Mouse (Mus musculus): Measurements from ENCODE around the gene Usp31.

Gene Usp31

DNA sequence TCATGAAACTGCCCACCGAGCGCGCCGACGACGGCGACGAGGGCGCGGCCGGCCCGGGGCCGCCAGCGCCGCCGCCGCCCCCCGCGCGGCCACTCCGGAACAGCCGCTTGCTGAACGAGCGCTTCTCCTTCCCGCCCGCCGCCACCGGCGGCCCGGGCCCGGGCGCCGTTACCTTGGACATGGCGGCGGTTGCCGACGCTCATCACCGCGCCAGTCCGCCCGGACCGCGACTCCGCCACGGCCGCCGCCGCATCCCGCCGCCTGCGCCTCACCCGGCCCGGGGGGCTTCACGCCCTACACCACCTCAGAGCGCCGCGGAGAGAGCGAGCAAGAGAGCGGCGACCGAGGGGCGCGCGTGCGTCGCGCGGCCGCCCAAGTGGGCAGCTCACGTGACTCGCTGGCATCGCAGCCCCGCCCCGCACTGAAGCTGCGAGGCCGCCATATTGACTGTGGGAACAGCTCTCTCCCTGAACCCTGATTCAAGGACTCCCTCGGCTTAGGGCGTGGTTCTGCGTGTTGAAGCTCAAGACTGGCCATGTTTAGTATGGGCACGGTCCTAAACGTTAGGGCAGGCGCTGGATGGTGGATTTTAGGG is at the start of gene Usp31:
Gene Usp31 (minus strand): TSS at position 181 of the 595 bp plus-strand sequence.
- peak; percentile 87 to 93 for DNase-seq (ENCODE audit: low spot score in 2 of 2)

DNA sequence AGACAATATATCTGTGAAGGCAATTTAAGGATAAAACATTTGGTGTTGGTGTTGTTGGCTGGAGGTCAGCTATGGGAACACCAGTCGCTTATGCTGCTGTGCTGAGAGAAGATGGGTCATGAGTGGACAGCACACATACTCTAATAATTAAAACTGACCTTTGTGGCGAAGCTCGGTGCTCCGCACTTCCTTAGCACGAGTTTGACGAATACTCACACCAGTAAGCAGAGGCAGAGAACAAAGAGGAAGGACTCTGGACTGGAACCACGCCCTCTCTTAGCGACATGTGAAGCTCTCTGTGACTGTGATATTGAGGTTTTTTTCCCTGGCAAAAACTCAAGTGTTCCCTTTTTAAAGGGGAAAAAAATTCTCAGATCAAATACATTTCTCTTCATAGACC is 47.7 kb upstream of the Usp31 start:
- DNase-seq (ENCODE audit: low spot score in 2 of 2): no peak

- no peak for DNase-seq (ENCODE audit: low spot score in 2 of 2)
These were observed 43.2 kb upstream of the Usp31 start for GRCm38 (mm10) chr7:121750244-121750643.

GRCm38 (mm10) chr7:121737511-121738415 is 30.7 kb upstream of the Usp31 start:
- peak; percentile 50 to 65 for DNase-seq (ENCODE audit: low spot score in 2 of 2)

DNA sequence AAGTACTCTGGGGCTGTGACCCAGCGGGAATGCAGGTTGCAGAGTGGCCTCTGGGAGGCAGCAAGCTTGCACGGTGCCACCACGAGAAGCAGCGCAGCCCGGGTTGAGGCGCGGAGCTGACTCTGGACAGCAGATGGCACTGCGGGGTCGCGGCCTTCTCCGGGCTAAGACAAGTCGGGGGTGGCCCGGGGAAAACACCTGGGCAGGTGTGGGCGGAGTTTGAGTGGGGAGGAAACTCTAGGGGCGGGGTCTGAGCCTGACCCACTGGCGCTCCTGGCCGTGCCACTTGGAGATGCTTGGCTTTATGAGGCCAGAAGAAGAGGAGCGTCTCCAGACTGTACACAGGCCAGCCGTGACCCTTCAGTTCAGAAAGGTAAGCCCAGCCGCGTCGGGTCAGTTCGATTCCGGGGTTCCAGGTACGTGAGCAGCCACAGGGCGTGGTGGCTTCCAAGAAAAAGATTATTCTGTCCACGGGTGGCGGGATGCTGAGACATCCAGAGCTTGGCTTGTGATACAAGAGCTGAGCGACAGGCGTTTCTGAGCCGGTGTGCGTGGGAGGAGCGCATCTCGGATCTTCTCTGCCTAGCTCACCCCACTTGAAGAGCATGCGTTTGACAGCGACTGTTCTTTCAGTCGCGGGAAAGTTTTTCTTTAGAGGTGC is 27.2 kb upstream of the Usp31 start, which contains the start of gene Scnn1g:
Gene Scnn1g (plus strand): TSS at position 309 of the 661 bp plus-strand sequence.
- DNase-seq (ENCODE audit: low spot score in 2 of 2): peak; percentile 94 to 96

GRCm38 (mm10) chr7:121730225-121730624 is 23.2 kb upstream of the Usp31 start:
- peak; percentile 17 to 38 for DNase-seq (ENCODE audit: low spot score in 2 of 2)

GRCm38 (mm10) chr7:121717031-121717430 is 10.0 kb upstream of the Usp31 start:
- no peak for DNase-seq (ENCODE audit: low spot score in 2 of 2)

GRCm38 (mm10) chr7:121711171-121711570 is 4.1 kb upstream of the Usp31 start:
- peak; percentile 23 to 44 for DNase-seq (ENCODE audit: low spot score in 2 of 2)

DNA sequence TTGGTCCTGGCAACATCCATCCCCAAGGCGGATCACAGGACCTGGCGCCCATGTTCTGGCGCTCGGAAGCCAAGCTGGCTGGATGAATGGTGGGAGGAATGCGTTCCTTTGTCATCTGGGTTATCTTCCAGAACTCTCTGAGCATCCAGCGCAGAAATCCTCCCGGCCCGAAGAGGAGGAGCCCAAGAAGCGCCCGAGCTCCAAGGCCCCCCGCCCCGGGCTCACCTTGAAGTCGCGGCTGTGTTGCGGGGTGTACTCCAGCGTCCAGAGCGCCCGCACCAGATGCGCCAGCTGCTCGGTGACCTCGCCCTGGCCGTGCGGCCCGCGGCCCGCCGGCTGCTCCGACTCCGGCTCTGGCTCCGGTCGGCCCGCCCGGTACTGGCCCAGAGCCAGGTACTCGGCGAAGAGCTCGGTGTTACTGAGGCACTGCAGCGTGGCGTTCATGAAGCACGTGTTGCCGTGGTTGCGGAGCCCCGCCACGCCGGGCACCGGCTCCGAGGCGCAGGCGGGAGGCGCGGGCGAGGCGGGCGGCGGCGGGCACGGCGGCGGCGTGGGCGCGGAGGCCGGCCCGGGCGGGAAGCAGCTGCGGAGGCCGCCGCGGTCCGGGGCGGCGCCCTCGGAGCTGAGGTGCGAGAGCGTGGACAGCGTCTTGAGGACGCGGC is 511 bp downstream of the Usp31 start:
- peak; percentile 37 to 56 for DNase-seq (ENCODE audit: low spot score in 2 of 2)

- DNase-seq (ENCODE audit: low spot score in 2 of 2): no peak
These were observed 2.0 kb downstream of the Usp31 start for GRCm38 (mm10) chr7:121705051-121705450.

DNA sequence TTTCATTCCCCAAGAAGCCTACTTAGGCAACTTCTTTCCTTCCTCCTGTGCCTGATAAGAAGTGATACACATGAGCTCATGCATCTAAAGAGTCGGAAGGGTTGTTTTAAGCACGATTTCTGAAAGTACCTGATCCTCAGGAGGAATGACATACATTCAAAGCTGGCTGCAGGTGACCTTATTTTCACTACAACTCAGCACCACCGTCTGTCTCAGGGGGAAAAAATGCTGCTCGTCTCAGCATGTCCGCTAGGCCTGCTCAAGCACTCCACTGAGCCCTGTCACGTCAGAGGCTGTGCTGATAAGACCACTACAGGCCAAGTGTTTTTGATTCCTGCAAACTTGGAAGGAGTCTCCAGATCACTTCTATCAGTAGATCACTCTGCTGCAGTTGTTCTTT is 5.1 kb downstream of the Usp31 start:
- peak; percentile 25 to 52 for DNase-seq (ENCODE audit: low spot score in 2 of 2)

DNA sequence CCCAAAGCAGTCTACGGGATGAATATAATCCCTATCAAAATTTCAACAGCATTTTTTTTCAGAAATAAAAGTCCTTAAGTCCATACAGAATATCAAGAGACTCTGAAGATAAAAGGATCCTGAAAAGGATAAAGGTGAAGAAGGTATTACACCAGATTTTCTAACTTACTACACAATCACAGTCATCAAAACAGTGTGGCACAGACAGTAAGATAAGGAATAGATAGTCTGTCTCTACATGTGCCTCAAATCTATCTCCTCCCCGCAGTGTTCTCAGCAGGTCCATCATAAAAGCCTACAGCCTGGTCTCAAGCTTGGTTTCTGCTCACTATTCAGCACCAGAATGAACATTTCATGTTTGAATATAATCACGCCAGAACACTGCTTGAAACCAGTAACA is 6.6 kb downstream of the Usp31 start:
- DNase-seq (ENCODE audit: low spot score in 2 of 2): no peak

DNA sequence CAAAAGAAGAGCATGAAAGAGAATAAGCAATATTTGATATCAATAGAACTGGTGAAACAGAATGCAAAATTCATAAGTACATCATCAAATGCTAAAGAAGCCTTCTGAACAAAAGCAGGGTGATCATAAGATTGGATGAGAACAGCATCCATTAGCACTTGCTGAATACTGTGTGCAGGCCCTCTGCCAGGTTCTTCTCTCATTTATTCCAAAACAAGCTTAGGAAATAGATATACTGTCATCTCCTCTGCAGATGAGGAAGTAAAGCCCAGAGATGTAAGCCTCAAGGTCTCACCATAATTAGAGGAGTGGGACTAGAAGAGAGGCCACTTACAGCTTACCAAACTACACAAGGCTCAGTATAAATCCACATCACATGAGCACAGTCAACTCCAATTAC is 7.8 kb downstream of the Usp31 start:
- no peak for DNase-seq (ENCODE audit: low spot score in 2 of 2)

DNA sequence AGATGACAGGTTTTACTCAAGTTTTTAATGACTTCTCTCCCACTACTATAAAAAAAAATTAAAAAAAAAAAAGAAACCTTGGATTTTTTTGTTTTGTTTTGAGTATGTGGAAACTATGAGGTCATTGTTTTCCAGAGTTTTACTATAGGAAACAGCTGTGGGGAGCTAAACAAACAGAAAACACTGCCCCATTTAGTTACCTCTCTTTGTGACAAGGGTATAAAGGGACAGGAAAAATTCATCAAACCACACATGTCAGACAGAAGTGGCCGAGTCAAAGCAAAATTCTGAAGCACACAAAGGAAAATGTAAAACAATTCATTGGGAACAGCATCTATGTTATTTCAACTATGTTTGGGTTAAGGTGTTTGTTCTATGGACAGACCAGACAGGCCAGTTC is 9.5 kb downstream of the Usp31 start:
- no peak for DNase-seq (ENCODE audit: low spot score in 2 of 2)

GRCm38 (mm10) chr7:121697170-121697569 is 9.9 kb downstream of the Usp31 start:
- no peak for DNase-seq (ENCODE audit: low spot score in 2 of 2)

DNA sequence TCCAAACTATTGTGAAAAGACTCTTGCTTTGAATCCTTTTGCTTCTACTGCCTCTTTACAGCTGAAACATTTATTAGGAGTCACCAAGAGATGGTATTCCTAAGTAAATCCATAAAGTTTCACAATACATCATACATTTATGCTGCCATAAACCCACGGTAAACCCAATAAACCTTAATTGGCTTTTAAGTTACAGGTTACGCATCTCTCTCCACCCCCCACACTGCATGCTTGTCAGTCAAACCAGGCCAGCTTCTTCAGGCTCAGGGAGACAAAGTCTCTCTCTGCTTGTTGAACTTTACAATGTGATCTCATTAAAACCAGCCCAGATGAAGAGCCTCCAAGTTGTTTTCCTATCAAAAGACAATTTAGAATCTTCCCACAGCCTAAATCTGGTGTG is 15.2 kb downstream of the Usp31 start:
- DNase-seq (ENCODE audit: low spot score in 2 of 2): no peak

DNA sequence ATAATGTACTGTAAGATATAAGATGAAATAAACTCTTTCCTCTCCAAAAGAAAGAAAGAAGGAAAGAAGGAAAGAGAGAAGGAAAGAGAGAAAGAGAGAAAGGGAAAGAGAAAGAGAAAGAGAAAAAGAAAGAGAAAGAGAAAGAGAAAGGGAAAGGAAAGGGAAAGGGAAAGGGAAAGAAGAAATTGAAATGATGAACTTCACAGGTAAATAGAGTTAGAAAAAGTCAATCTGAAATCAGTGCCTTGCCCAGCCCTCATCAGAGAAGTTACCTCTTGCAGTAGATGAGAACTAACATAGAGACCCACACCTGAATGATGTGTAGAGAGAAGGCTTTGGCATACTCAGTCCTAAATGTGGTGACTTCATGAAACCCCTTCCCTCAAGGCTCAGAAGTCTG is 17.7 kb downstream of the Usp31 start:
- no peak for DNase-seq (ENCODE audit: low spot score in 2 of 2)

DNA sequence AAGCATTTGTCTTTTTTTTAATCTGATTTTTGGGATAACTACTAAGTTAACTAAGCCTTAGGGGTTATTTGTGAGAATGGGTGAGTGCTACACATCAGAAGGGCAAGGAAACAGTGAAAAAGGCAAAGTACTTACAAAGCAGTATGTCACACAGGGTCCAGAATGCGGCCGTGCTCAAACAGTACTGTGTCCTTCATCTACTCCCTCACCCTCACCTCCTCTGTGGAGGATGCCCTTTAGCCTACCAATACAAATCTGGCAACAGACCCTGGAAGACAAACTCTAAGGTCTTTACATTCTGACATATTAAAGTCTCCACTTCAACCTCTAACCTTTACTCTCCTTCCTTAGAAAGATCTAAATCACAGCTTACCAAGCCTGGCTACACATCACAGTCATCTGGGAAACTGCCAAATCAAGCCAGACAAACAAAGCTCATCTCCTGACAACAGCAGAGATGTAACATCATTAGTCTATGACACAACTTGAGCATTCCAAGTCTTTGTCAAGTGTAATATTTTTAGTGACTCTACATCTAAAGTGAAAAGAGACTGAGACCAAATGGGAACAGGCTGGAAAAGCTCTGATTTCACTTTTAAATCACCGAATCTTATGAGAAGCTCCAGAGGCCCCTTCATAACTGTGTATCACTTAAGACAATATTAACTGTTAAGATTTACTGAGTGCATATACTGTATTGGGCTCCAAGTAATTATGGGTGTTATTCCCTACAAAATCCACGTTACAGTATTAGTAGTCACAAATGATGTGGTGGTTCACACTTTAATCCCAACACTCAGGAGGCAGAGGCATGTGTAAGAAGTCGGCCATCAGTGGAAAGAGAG is 21.7 kb downstream of the Usp31 start:
- no peak for DNase-seq (ENCODE audit: low spot score in 2 of 2)

DNA sequence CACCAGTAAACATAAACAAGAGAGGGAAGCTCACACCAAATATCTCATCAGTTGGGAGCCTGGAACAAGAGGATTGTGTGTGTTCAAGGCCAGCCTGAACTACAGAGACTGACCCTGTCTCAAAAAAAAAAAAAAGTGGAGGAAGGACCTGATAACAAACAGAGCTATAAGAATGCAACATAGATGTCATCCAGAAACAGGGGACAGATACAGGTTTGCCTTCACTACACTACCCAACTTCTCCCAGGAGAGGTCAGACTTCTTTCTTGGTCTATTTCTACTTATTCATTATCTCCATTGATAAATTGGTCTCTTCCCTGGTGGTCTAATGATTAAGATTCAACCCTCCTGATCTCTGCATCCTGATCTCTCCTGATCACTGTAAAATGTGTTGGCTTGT is 25.9 kb downstream of the Usp31 start:
- no peak for DNase-seq (ENCODE audit: low spot score in 2 of 2)

DNA sequence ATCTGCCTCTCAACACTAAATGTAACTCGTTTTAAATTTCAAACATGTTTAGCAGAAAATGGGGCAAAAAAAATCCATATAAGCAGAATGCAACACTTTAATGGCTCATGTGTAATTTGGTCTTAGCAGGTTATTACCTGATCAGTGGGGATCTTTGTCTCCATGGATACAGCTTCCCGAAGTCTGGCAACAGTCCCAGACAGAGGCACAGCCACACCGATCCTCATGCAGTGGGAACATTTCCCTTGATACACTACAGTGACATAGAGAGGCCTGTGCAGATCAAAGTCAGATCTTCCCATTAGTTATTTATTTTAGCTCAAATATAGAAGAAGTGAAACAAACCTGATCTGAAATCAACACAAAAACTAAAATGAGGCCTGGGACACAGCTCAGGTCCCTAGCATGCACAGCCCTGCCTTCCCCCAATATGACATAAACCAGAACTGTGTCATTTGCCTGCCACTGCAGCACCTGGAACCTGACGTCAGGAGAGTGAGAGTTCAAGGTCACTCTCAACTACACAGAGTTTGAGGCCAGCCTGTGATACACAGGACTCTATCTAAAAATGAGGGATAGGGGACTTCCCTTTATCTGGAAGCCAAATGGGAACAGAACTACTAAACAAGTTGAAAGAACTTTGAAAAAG is 29.8 kb downstream of the Usp31 start:
- no peak for DNase-seq (ENCODE audit: low spot score in 2 of 2)

DNA sequence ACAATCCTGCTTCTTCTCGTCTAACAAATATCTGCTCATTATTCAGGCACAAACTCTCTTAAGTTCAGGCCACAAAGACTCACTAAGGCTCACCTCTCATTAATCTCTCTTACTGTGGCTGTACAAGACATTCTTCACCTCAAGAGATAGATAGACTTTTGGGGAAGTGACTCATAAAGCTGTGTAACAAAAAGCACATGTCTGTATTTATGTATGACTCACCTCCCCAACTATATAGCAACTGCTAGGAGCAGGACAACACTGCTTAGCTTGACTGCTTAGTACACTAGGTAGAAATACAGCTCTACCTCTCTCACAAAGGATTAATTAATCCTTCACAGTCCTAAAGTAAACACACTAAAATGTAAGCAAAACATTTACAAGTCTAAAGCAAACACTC is 46.3 kb downstream of the Usp31 start:
- no peak for DNase-seq (ENCODE audit: low spot score in 2 of 2)
